Mouse (Mus musculus) thymus, adult 18-20 months (tissue): ENCODE results near the gene Lonp2.

Source experiments
- DNase-seq, 2 experiments: peaks; one replicate each; pipeline ENCODE4 v3.0.0; 2022; ENCODE audit warnings: mixed read lengths in 2 of 2

Gene Lonp2

DNA sequence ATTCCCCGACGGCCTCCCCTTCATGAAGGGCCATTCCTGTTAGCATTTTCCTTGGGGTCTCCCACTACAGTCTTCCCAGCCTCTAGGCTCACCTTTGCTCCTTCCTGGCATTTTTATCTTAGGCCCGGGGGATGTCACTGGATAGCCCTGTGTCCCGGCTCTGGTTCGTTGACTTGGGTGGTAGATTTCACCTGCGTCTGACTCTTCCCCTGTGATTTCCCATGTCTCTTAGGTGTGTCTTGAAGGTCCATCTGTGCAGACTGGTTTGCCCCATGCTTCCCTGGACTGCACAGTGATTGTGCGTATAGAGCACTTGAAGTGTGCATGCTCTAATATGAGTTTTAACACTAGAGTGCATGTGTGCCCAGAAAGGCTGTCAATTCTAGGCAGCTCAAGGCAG is 1.1 kb downstream of the Lonp2 start:
- DNase-seq = peak in 1 of 2 experiments; percentile 6

DNA sequence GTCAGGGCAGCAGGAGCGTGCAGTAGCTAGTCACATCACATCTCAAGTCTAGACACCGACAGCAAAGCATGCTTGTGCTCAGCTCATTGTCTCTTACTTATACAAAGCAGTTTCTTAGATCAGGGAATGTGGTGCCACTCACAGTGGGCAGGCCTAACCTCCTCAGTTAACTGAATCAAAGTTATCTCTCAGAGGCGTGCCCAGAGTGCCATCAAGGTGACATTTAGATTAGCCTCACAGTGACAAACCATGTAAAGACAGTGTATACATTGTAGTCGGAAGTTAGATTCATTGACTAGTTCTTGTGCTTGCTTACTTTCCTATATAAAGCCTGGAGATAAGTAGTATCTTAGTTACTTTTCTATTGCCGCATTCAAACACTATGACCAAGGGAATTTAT is 6.4 kb downstream of the Lonp2 start:
- DNase-seq = no peak

DNA sequence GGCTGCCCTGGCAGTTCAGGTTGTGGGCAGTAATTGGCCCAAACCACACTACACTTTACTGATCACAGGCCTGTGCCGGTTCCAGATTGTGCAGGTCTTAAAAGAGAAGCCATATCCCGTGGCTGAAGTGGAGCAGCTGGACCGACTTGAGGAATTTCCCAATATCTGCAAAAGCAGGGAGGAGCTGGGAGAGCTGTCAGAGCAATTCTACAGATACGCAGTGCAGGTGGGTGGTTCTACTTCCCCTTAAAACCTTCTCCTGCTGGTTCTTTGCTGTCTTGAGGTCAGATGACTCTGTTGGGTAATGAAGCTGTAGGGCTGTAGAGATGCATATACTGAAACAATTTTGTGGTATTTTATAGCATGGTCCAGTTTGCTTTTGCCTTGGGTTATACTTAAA is 7.6 kb downstream of the Lonp2 start:
- no peak for DNase-seq

DNA sequence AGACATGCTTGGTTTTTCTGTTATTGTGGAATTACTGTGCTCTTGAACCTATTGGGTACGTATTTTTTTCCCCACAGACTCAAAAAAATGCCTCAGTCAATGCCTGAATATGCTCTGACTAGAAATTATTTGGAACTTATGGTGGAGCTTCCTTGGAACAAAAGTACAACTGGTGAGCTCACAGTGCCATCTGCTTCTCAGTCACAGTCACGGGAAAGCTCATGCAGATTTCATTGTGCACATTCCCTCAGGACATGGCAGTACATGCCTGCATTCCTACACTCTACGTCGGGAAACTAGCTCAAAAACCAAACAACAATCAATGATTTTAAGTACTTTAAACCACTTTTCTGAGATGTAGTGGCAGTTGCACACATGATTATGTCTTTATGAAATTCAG is 14.0 kb downstream of the Lonp2 start:
- no peak for DNase-seq

DNA sequence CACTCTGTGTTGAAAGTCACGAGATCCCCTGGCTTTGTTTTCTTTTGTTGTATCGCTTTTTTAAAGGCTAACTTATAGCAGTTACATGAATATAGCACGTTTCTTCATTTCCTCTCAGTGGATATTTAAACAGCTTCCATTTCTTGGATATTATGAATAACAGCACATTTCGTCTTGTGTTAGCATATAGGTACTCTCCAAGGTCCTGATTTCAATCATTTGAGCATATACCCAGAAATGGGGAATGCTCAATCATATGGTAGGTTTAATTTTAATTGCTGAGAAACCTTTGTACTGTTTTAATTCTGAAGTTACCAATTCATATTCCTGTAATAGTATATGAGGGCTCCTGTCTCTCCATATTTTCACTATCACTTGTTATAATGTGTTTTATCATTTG is 15.1 kb downstream of the Lonp2 start:
- DNase-seq = no peak

- DNase-seq = no peak
Observed at GRCm38 (mm10) chr8:86642682-86643081, 18.8 kb downstream of the Lonp2 start.

- no peak for DNase-seq
Observed at GRCm38 (mm10) chr8:86644661-86645060, 20.8 kb downstream of the Lonp2 start.

- DNase-seq = no peak
Observed at GRCm38 (mm10) chr8:86647771-86648170, 23.9 kb downstream of the Lonp2 start.

DNA sequence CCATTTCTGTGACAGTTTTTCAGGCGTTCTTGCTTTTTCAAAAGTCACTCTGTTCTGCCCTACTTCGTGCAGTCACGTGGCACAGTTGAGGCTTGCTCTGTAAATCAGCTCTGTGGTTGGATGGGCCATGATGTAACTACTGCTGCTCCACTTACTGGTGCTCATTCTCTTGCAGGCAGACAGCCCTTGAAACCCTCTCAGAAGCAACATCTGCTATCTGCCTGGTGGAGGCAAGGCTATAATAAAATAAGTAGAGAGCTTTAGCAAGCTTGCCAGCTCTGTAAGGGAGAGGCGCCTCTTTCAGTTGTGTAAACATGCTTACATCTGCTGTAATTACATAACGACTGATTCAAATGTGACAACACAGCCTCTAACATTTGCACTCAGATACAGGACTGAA is 27.6 kb downstream of the Lonp2 start:
- DNase-seq = no peak

- DNase-seq = no peak
Observed at GRCm38 (mm10) chr8:86652546-86652945, 28.7 kb downstream of the Lonp2 start.

- DNase-seq = peak in 1 of 2 experiments; percentile 11
Observed at GRCm38 (mm10) chr8:86654578-86654977, 30.7 kb downstream of the Lonp2 start.

GRCm38 (mm10) chr8:86668750-86669149 is 44.9 kb downstream of the Lonp2 start:
- no peak for DNase-seq

DNA sequence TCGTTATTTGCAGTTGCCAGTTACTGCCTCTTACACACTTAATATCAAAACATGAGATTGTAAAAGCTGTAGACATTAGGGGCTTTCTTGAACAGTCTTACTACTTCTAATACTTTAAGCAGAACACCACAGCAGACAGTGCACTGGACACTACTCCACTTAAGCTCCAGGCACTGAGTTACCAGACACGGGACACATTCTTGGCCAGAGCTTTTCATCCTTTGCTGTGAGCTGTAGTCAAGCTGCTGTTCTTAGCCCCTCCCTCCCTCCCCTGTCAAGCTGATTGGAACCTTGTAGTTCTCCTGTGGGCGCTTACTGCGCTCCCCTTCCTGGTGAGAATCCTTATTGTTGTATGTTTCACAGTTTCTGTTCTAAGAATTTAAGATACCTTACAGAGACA is 45.4 kb downstream of the Lonp2 start:
- no peak for DNase-seq

- peak; percentile 60 to 80 for DNase-seq
Observed at GRCm38 (mm10) chr8:86686629-86687028, 62.8 kb downstream of the Lonp2 start.

GRCm38 (mm10) chr8:86692107-86692506 is 68.3 kb downstream of the Lonp2 start:
- no peak for DNase-seq

DNA sequence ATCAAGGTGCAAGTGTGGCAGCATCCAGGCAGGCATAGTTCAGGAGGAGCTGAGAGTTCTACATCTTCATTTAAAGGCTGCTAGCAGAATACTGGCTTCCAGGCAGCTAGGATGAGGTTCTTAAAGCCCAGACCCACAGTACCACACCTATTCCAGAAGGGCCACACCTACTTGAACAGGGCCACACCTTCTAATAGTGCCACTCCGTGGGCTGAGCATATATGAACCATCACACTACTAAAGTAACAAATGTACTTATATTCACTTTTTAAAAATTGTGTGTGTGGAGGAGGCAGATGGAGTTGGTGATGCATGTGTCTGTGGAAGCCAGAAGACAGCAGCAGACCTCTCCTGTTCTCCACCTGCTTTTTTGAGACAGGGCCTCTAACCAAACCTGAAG is 70.2 kb downstream of the Lonp2 start:
- no peak for DNase-seq

- DNase-seq = no peak
Observed at GRCm38 (mm10) chr8:86695703-86696102, 71.9 kb downstream of the Lonp2 start.

- no peak for DNase-seq
Observed at GRCm38 (mm10) chr8:86698811-86699421, 75.1 kb downstream of the Lonp2 start.

GRCm38 (mm10) chr8:86699471-86699870 is 75.6 kb downstream of the Lonp2 start:
- no peak for DNase-seq

DNA sequence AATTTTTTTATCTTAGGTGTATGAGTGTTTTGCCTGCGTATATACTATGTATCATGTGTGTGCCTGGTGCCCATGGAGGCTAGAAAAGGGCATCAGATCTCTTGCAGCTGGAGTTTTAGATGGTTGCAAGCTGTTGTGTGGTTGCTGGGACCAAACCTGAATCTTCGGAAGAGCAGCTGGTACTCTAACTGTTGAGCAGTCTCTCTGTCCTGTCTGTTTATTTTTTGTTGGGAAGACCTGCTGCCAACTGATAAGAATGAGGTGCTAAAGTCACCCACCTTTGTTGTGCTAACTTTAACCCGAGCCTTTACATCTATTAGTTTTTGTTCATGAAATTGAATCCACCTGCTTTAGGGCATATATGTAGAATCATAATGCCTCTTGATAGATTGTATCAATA is 78.6 kb downstream of the Lonp2 start:
- no peak for DNase-seq

GRCm38 (mm10) chr8:86705317-86705716 is 81.5 kb downstream of the Lonp2 start:
- DNase-seq = no peak

- DNase-seq = peak in 1 of 2 experiments; percentile 52
Observed at GRCm38 (mm10) chr8:86706756-86707155, 82.9 kb downstream of the Lonp2 start.

- DNase-seq = peak; percentile 66 to 84
Observed at GRCm38 (mm10) chr8:86707873-86708272, 84.0 kb downstream of the Lonp2 start.

GRCm38 (mm10) chr8:86712594-86712993 is 88.8 kb downstream of the Lonp2 start:
- DNase-seq = no peak

DNA sequence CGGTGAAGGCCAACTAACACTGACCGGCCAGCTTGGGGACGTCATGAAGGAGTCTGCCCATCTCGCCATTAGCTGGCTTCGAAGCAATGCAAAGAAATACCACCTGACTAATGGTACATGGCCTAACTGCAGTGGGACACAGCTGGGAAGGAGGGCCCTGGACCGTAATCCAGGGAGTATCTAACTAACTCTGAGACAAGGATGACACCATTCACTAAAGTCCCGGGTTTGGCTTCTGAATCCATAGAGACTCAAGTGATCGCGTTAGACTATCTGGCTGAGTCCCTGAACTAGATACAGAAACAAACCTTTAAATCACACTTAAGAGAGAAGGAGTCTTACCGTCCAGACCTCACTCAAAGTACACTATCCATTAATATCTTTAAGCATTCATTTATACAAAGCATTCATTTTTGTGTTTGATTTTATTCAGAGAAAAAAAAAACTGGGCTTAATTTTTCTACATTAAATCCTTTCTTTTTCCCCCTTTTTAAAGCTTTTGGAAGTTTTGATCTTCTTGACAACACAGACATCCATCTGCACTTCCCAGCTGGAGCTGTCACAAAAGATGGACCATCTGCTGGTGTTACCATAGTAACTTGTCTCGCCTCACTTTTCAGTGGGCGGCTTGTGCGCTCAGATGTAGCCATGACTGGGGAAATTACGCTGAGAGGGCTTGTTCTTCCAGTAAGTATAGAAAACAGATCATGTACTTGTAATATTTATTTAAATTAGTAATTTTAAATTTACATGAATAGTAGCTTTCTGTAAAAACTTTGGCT is 89.8 kb downstream of the Lonp2 start:
- no peak for DNase-seq
